Mouse (Mus musculus): ENCODE results near the gene Nhlrc1. TPM values are rescaled to one million over a fixed set of nuclear protein-coding genes. Genes with fewer than 3 reads are reported as not detected.

Gene Nhlrc1
- polyA plus RNA-seq, 1 experiment from 2014 or later: 4.2 TPM

GRCm38 (mm10) chr13:46975930-46976329, 38.7 kb downstream of the Nhlrc1 start:
- WGBS: 46% methylated on average over 4 of the region's 4 CpGs
- Histone ChIP-seq H3K27me3 (no peaks in the 10 kb centered on the region), H3K4me3 (no peak overlapping the region), H3K4me2 (no peak overlapping the region), H3K27ac (no peak overlapping the region), H3K4me1 (replicated peaks) (peaks cover 14% of the 10 kb centered on the region), H3K36me3 (no peaks in the 10 kb centered on the region), H3K9ac (no peak overlapping the region), H3K9me3 (replicated peaks) (no peaks in the 10 kb centered on the region)
- ATAC-seq (replicated peaks; ENCODE audit: insufficient number of reproducible peaks, insufficient read depth, low FRiP score, low read depth): no peak

- Histone ChIP-seq H3K4me3 (no peak overlapping the region), H3K4me2 (peak overlapping the region; percentile 19; the same call in 1 of the 2 replicates), H3K27me3 (no peaks in the 10 kb centered on the region), H3K27ac (no peak overlapping the region), H3K9me3 (replicated peaks) (no peaks in the 10 kb centered on the region), H3K9ac (no peak overlapping the region), H3K4me1 (replicated peaks) (peaks cover 8% of the 10 kb centered on the region), H3K36me3 (no peaks in the 10 kb centered on the region)
- ATAC-seq (replicated peaks; ENCODE audit: insufficient number of reproducible peaks, insufficient read depth, low FRiP score, low read depth): no peak
- WGBS: 51% methylated on average over 14 of the region's 14 CpGs
Measured at GRCm38 (mm10) chr13:46975031-46975551, 39.6 kb downstream of the Nhlrc1 start.

GRCm38 (mm10) chr13:46970286-46970945, 44.2 kb downstream of the Nhlrc1 start:
- H3K4me1 ChIP-seq (replicated peaks): no peaks in the 10 kb centered on the region
- no peaks in the 10 kb centered on the region for H3K36me3 ChIP-seq
- no peak overlapping the region for H3K4me3 ChIP-seq
- ATAC-seq (replicated peaks; ENCODE audit: insufficient number of reproducible peaks, insufficient read depth, low FRiP score, low read depth): no peak
- no peaks in the 10 kb centered on the region for H3K9me3 ChIP-seq (replicated peaks)
- 60% methylated on average over 10 of the region's 10 CpGs for WGBS
- H3K27me3 ChIP-seq: no peaks in the 10 kb centered on the region
- H3K4me2 ChIP-seq: no peak overlapping the region
- no peak overlapping the region for H3K27ac ChIP-seq
- no peak overlapping the region for H3K9ac ChIP-seq

- no peak overlapping the region for H3K27ac ChIP-seq
- ATAC-seq (replicated peaks; ENCODE audit: insufficient number of reproducible peaks, insufficient read depth, low FRiP score, low read depth): no peak
- WGBS: 85% methylated on average over 2 of the region's 2 CpGs
- no peak overlapping the region for H3K9ac ChIP-seq
- no peaks in the 10 kb centered on the region for H3K36me3 ChIP-seq
- no peak overlapping the region for H3K4me3 ChIP-seq
- no peaks in the 10 kb centered on the region for H3K4me1 ChIP-seq (replicated peaks)
- H3K27me3 ChIP-seq: no peaks in the 10 kb centered on the region
- no peak overlapping the region for H3K4me2 ChIP-seq
- H3K9me3 ChIP-seq (replicated peaks): no peaks in the 10 kb centered on the region
Measured at GRCm38 (mm10) chr13:46968626-46969025, 46.0 kb downstream of the Nhlrc1 start.

GRCm38 (mm10) chr13:46967308-46967707, 47.3 kb downstream of the Nhlrc1 start:
- Histone ChIP-seq H3K4me2 (no peak overlapping the region), H3K36me3 (no peaks in the 10 kb centered on the region), H3K9ac (no peak overlapping the region), H3K4me3 (no peak overlapping the region), H3K4me1 (replicated peaks) (no peaks in the 10 kb centered on the region), H3K27ac (no peak overlapping the region), H3K9me3 (replicated peaks) (no peaks in the 10 kb centered on the region), H3K27me3 (no peaks in the 10 kb centered on the region)
- WGBS: 72% methylated on average over 4 of the region's 4 CpGs
- no peak for ATAC-seq (replicated peaks; ENCODE audit: insufficient number of reproducible peaks, insufficient read depth, low FRiP score, low read depth)

Other genes with a start within 250 kb of the Nhlrc1 start
- gene Kif13a, start 85.0 kb downstream of the Nhlrc1 start, polyA plus RNA-seq (2015; fragmentation: Nextera tagmentation; extraction: Ambion mirVana): 41.6 and 45.3 TPM in 2 replicates
- gene Kdm1b, start 28.6 kb upstream of the Nhlrc1 start, polyA plus RNA-seq (2015; fragmentation: Nextera tagmentation; extraction: Ambion mirVana): 6.1 and 8.7 TPM in 2 replicates
- 13.6 and 13.9 TPM in 2 replicates for gene Tpmt, start 29.9 kb upstream of the Nhlrc1 start, polyA plus RNA-seq (2015; fragmentation: Nextera tagmentation; extraction: Ambion mirVana)
- 141 and 143 TPM in 2 replicates for gene Dek, start 91.4 kb upstream of the Nhlrc1 start, polyA plus RNA-seq (2015; fragmentation: Nextera tagmentation; extraction: Ambion mirVana)
- gene Rnf144b, start 107.8 kb upstream of the Nhlrc1 start, polyA plus RNA-seq (2015; fragmentation: Nextera tagmentation; extraction: Ambion mirVana): 1.5 and 1.7 TPM in 2 replicates

Data from heart, embryonic 15.5 days (tissue).